Mouse (Mus musculus): ENCODE measurements around the gene AI661453.

- TF ChIP-seq CTCF (IDR thresholded peaks at IDR 0.05; ENCODE audit: low read depth, low read length) = peak; percentile 35; the same call in 1 of the 2 replicates
- no peak for TF ChIP-seq POLR2A (IDR thresholded peaks at IDR 0.05; ENCODE audit: borderline replicate concordance, low read depth, low read length)
These were observed 28.5 kb upstream of the AI661453 start for GRCm38 (mm10) chr17:47407717-47408557.

Measured in bone marrow macrophage, adult 2 months (primary cell).